Mouse (Mus musculus): ENCODE data around the gene Sgcd.

Gene Sgcd

GRCm38 (mm10) chr11:47294741-47295140, 694.0 kb downstream of the Sgcd start:
- no peak for DNase-seq (ENCODE audit: inconsistent ontology term)

GRCm38 (mm10) chr11:47276586-47276985, 712.2 kb downstream of the Sgcd start:
- DNase-seq (ENCODE audit: inconsistent ontology term), result no peak

- no peak for DNase-seq (ENCODE audit: inconsistent ontology term)
Observed at GRCm38 (mm10) chr11:47268556-47268955, 720.2 kb downstream of the Sgcd start.

- DNase-seq (ENCODE audit: inconsistent ontology term), result peak; percentile 35
Observed at GRCm38 (mm10) chr11:47264267-47264984, 724.3 kb downstream of the Sgcd start.

- DNase-seq (ENCODE audit: inconsistent ontology term), result peak; percentile 68
Observed at GRCm38 (mm10) chr11:47250301-47250700, 738.5 kb downstream of the Sgcd start.

- peak; percentile 41 for DNase-seq (ENCODE audit: inconsistent ontology term)
Observed at GRCm38 (mm10) chr11:47248345-47248893, 740.4 kb downstream of the Sgcd start.

- no peak for DNase-seq (ENCODE audit: inconsistent ontology term)
Observed at GRCm38 (mm10) chr11:47247703-47248344, 740.9 kb downstream of the Sgcd start.

- DNase-seq (ENCODE audit: inconsistent ontology term), result peak; percentile 81
Observed at GRCm38 (mm10) chr11:47242401-47242800, 746.4 kb downstream of the Sgcd start.

GRCm38 (mm10) chr11:47228222-47228621, 760.5 kb downstream of the Sgcd start:
- no peak for DNase-seq (ENCODE audit: inconsistent ontology term)

GRCm38 (mm10) chr11:47224148-47224547, 764.6 kb downstream of the Sgcd start:
- DNase-seq (ENCODE audit: inconsistent ontology term), result no peak

- DNase-seq (ENCODE audit: inconsistent ontology term), result no peak
Observed at GRCm38 (mm10) chr11:47211531-47211930, 777.2 kb downstream of the Sgcd start.

- no peak for DNase-seq (ENCODE audit: inconsistent ontology term)
Observed at GRCm38 (mm10) chr11:47206461-47206860, 782.3 kb downstream of the Sgcd start.

- no peak for DNase-seq (ENCODE audit: inconsistent ontology term)
Observed at GRCm38 (mm10) chr11:47199106-47199505, 789.7 kb downstream of the Sgcd start.

- DNase-seq (ENCODE audit: inconsistent ontology term), result no peak
Observed at GRCm38 (mm10) chr11:47188556-47188955, 800.2 kb downstream of the Sgcd start.

GRCm38 (mm10) chr11:47174977-47175376, 813.8 kb downstream of the Sgcd start:
- DNase-seq (ENCODE audit: inconsistent ontology term), result no peak

- no peak for DNase-seq (ENCODE audit: inconsistent ontology term)
Observed at GRCm38 (mm10) chr11:47170926-47171625, 817.7 kb downstream of the Sgcd start.

- no peak for DNase-seq (ENCODE audit: inconsistent ontology term)
Observed at GRCm38 (mm10) chr11:47167376-47167775, 821.4 kb downstream of the Sgcd start.

- no peak for DNase-seq (ENCODE audit: inconsistent ontology term)
Observed at GRCm38 (mm10) chr11:47158089-47158488, 830.7 kb downstream of the Sgcd start.

GRCm38 (mm10) chr11:47156730-47157693, 831.8 kb downstream of the Sgcd start:
- peak; percentile 27 for DNase-seq (ENCODE audit: inconsistent ontology term)

GRCm38 (mm10) chr11:47154837-47155430, 833.8 kb downstream of the Sgcd start:
- DNase-seq (ENCODE audit: inconsistent ontology term), result peak; percentile 13

GRCm38 (mm10) chr11:47149607-47150006, 839.2 kb downstream of the Sgcd start:
- peak; percentile 55 for DNase-seq (ENCODE audit: inconsistent ontology term)
